Mouse (Mus musculus) spleen, adult 2 months (tissue): ENCODE data around the gene Grip2. TPM values are rescaled to one million over a fixed set of nuclear protein-coding genes. Genes with fewer than 3 reads are reported as not detected.

ENCODE experiments used
- DNase-seq, 2 experiments: peaks; one replicate each; pipeline versions ENCODE4 v3.0.0 to v3.0.0-alpha.2; 2012 to 2021; ENCODE audit warnings: low spot score in 2 of 2, low read depth in 1 of 2
- H3K27ac ChIP-seq: fragments of 200-500 bp; 2 replicates; pipeline ENCODE4 v1.5.1; 2012; ENCODE audit warnings: low read length, inconsistent platforms; ENCODE audit not compliant: insufficient read depth
- H3K27me3 ChIP-seq: fragments of 200-500 bp; 2 replicates; pipeline ENCODE4 v1.6.1; 2012; ENCODE audit warnings: mild to moderate bottlenecking, moderate library complexity, low read length, inconsistent platforms; ENCODE audit not compliant: control insufficient read depth, insufficient read depth
- H3K36me3 ChIP-seq: fragments of 200-500 bp; 2 replicates; pipeline ENCODE4 v1.6.1; 2012; ENCODE audit warnings: mild to moderate bottlenecking, low read length, inconsistent platforms; ENCODE audit not compliant: control insufficient read depth, insufficient read depth
- H3K4me1 ChIP-seq: fragments of 200-500 bp; 2 replicates; pipeline ENCODE4 v1.6.1; 2011; ENCODE audit warnings: inconsistent platforms; ENCODE audit not compliant: control insufficient read depth, insufficient read depth, insufficient read length
- H3K4me3 ChIP-seq: fragments of 200-500 bp; 2 replicates; pipeline ENCODE4 v1.5.1; 2011; ENCODE audit warnings: mild to moderate bottlenecking, inconsistent platforms; ENCODE audit not compliant: insufficient read depth, insufficient read length; ENCODE audit errors: extremely low read depth
- CTCF ChIP-seq: fragments of 200-500 bp; IDR thresholded peaks from 2 replicates; pipeline ENCODE4 v1.5.1; 2011; ENCODE audit warnings: mild to moderate bottlenecking, inconsistent platforms; ENCODE audit not compliant: insufficient read depth, insufficient read length, insufficient replicate concordance; ENCODE audit errors: extremely low read depth
- POLR2A ChIP-seq: fragments of 200-500 bp; IDR thresholded peaks from 2 replicates; pipeline ENCODE4 v1.6.1; 2011; ENCODE audit warnings: low read depth, low read length, inconsistent platforms
- WGBS: fragments of 180-500 bp; shearing (Covaris S2); methylation state at CpG from one replicate; pipeline ENCODE4 v1.1.7; 2018; 5-methylcytosine and 5-hydroxymethylcytosine counted together
- polyA plus RNA-seq: library from polyadenylated mRNA; depleted of rRNA; stranded (reverse); fragments of >200 nt; gene quantifications from 2 replicates; pipeline ENCODE4 v1.2.3, GENCODE M21; 2012

Grip2 gene
- polyA plus RNA-seq, 1 experiment = 1.5 TPM

- peaks cover 35% of the 10 kb centered on the region for H3K36me3 ChIP-seq
- H3K4me3 ChIP-seq = no peak overlapping the region
- no peaks in the 10 kb centered on the region for H3K27me3 ChIP-seq
- no peak overlapping the region for H3K27ac ChIP-seq
- TF ChIP-seq POLR2A (no peak), CTCF (peak; percentile 96; the same call in 1 of the 2 replicates)
- H3K4me1 ChIP-seq = peaks cover 3% of the 10 kb centered on the region; the same call in 1 of the 2 replicates
- DNase-seq = peak in 1 of 2 experiments; percentile 50
- 40% methylated on average over 11 of the region's 11 CpGs for WGBS
These were observed 86.0 kb downstream of the Grip2 start for GRCm38 (mm10) chr6:91741046-91741445.

- no peak for DNase-seq
- Histone ChIP-seq H3K27me3 (no peaks in the 10 kb centered on the region), H3K4me1 (peaks cover 3% of the 10 kb centered on the region; the same call in 1 of the 2 replicates), H3K36me3 (peaks cover 36% of the 10 kb centered on the region), H3K4me3 (no peak overlapping the region), H3K27ac (no peak overlapping the region)
- 37% methylated on average over 5 of the region's 5 CpGs for WGBS
- TF ChIP-seq CTCF (no peak), POLR2A (no peak)
These were observed 89.0 kb downstream of the Grip2 start for GRCm38 (mm10) chr6:91738058-91738457.

GRCm38 (mm10) chr6:91737451-91737850 is 89.6 kb downstream of the Grip2 start:
- no peak overlapping the region for H3K27ac ChIP-seq
- TF ChIP-seq POLR2A (no peak), CTCF (no peak)
- 89% methylated on average over 7 of the region's 7 CpGs for WGBS
- peaks cover 3% of the 10 kb centered on the region; the same call in 1 of the 2 replicates for H3K4me1 ChIP-seq
- H3K4me3 ChIP-seq = no peak overlapping the region
- H3K27me3 ChIP-seq = no peaks in the 10 kb centered on the region
- peaks cover 35% of the 10 kb centered on the region for H3K36me3 ChIP-seq
- DNase-seq = no peak

- peaks cover 3% of the 10 kb centered on the region; the same call in 1 of the 2 replicates for H3K4me1 ChIP-seq
- no peak overlapping the region for H3K4me3 ChIP-seq
- no peak for TF ChIP-seq POLR2A
- TF ChIP-seq CTCF = no peak
- no peaks in the 10 kb centered on the region for H3K27me3 ChIP-seq
- DNase-seq = no peak
- 85% methylated on average over 5 of the region's 5 CpGs for WGBS
- H3K36me3 ChIP-seq = peaks cover 34% of the 10 kb centered on the region
- no peak overlapping the region for H3K27ac ChIP-seq
These were observed 90.6 kb downstream of the Grip2 start for GRCm38 (mm10) chr6:91736471-91736870.

- H3K27ac ChIP-seq = no peak overlapping the region
- H3K27me3 ChIP-seq = no peaks in the 10 kb centered on the region
- 96% methylated on average over 11 of the region's 11 CpGs for WGBS
- peaks cover 42% of the 10 kb centered on the region for H3K36me3 ChIP-seq
- DNase-seq = no peak
- no peaks in the 10 kb centered on the region for H3K4me1 ChIP-seq
- TF ChIP-seq CTCF (no peak), POLR2A (no peak)
- H3K4me3 ChIP-seq = no peak overlapping the region
These were observed 94.9 kb downstream of the Grip2 start for GRCm38 (mm10) chr6:91732138-91732537.

GRCm38 (mm10) chr6:91729677-91730127 is 97.3 kb downstream of the Grip2 start:
- no peak for DNase-seq
- Histone ChIP-seq H3K27me3 (no peaks in the 10 kb centered on the region), H3K4me3 (no peak overlapping the region), H3K36me3 (peaks cover 33% of the 10 kb centered on the region), H3K27ac (no peak overlapping the region), H3K4me1 (no peaks in the 10 kb centered on the region)
- WGBS = 82% methylated on average over 12 of the region's 12 CpGs
- TF ChIP-seq CTCF = no peak
- no peak for TF ChIP-seq POLR2A

GRCm38 (mm10) chr6:91728939-91729619 is 98.0 kb downstream of the Grip2 start:
- H3K27me3 ChIP-seq = no peaks in the 10 kb centered on the region
- no peak for DNase-seq
- WGBS = 80% methylated on average over 6 of the region's 6 CpGs
- no peak overlapping the region for H3K27ac ChIP-seq
- TF ChIP-seq POLR2A (no peak), CTCF (no peak)
- no peaks in the 10 kb centered on the region for H3K4me1 ChIP-seq
- peaks cover 36% of the 10 kb centered on the region for H3K36me3 ChIP-seq
- no peak overlapping the region for H3K4me3 ChIP-seq
